Mouse (Mus musculus) left cerebral cortex, adult 6 months (tissue): Measurements from ENCODE around the gene Gpr19. TPM values are rescaled to one million over a fixed set of nuclear protein-coding genes. Genes with fewer than 3 reads are reported as not detected.

Experiments
- long read RNA-seq, 2 experiments: library from polyadenylated mRNA; unstranded; transcript quantifications; one replicate each; pipeline ENCODE4 v2.0.0; 2019 to 2020
- polyA plus RNA-seq: library from polyadenylated mRNA; unstranded; fragments of <200 nt; fragmentation: Nextera tagmentation; gene quantifications from 2 replicates; pipeline ENCODE4 v1.2.3, GENCODE M21; 2021

The Gpr19 gene
- polyA plus RNA-seq = 25.5 and 27.6 TPM in 2 replicates
- long read RNA-seq, experiment 1, transcript Gpr19-202 (3 exons, 1,647 nt) = major isoform, 6 of 101 reads
- long read RNA-seq, experiment 1, partial matches to known transcripts = 89 of 101 reads
- long read RNA-seq, experiment 1, other reads (novel, unspliced or antisense) = 4 of 101 reads
- long read RNA-seq, experiment 2, partial matches to known transcripts = 23 of 33 reads
- long read RNA-seq, experiment 2, other reads (novel, unspliced or antisense) = 6 of 33 reads

DNA sequence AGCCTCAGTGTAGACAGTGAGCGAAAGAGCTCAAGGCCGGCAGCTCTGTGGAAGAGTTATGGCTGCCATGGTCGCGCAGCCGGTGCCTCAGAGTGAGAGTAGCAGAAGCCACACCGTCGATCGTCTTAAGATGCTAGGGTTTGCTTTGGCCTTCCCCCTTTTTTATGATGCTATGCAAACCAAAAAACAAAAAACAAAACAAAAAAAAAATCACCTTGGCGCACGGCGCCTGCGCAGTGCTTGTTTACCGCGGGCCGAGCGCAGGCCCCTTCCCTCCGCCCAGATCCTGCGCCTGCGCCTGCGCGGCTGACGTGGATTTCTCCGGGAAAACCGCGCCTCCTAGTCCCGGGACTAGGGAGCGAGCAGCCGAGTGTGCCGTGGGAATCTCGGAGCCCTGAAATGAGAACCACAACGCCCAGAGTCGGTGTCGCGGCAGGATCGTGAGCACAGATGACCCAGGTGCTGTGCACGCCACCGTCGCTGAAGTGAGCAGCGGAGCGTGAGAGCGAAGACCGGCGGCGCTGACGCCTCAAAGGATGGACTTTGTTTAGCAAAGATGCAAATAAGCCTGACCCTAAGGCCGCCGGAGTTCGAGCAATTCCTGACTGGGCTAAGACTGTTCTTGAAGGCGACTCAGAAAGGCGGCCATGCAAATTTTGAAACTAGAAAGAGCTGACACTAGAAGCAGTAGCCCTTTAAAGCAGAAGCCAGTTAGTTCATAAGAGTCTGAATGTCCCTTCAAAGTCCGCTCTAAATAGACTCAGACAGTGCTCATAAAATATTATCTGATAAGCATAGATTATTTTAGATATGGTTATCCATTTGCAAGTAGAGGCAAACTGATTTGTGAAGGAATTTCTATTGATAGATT is at the start of gene Gpr19:
TSS of gene Gpr19 (minus strand) at position 484 of the 871 bp plus-strand sequence.

DNA sequence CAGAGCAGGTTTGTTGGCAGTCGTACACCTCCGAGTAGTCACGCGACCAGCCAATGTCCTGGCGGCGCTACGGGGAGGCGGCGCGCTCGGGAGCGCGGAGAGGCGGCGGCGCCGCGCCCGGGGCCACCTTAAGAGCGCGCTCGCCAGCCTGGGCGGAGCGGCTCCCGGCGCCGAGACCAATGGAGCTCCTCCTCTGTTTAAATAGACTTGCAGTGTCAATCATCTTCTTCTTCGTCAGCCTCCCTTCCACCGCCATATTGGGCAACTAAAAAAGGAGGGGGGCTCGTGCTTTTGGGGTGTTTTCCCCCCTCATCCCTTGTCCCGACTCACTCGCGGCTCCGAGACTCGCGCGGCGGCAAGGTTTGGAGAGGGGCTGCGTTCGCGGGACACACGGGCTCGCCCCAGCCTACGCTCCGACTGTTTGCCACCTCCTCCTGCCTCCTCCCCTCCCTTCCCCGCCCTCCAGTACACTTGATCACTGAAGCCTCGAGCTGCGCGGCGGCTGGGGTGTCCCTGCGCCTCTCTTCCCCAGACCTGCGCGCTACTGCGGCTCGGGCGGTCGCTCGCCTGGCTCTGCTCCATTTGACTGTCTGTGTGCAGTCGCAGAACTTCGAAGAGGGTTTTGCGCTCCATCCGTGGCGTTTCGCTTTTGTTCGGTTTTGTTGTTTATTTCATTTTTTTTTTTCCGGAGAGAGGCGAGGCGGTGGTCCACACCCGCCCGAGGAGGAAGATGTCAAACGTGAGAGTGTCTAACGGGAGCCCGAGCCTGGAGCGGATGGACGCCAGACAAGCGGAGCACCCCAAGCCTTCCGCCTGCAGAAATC is 22.0 kb upstream of the Gpr19 start, which contains the start of gene Cdkn1b:
TSS of gene Cdkn1b (plus strand) at position 212 of the 824 bp plus-strand sequence.

DNA sequence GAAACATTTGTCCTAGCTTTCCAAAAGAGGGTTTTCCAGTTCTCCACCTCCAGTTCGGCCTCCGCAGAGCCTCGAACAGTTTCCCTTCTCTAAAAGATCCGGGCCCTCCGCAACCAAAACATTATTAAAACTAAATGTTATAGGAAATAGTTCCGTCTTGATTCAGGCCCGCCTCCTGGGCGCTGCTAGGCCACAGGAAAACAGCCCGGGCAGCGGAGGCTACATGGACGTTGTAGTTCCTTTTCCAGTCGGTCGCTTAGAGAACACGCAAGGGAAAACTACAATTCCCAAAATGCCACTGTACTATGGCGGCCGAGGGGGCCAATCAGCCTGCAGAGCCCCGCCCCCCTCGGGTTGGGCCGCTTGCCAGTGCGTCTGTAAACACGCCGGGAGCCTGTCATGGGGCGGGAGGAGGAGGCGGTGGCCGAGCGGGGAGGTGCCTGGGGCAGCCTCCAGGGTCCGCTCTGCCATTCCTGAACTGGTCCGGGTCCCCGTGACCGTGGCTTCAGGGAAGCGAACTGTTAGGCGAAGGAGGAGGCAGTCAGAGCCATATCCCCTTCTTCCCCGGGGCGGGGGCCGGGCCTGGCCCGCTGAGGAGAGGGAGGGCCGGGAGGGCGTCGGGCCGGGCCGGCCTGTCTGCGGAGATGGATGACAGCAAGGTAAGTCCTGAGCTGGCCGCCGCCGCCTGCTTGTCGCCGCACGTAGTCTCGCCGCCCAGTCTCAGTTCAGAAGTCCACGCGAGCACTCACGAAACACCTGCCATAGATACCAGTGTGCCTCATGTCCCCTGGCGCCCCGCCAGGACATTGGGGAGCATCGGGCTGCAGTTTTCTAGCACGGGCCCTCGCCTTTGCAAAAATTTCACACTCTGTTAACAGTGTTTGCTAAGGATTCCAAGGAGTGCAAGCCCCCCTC is 68.3 kb downstream of the Gpr19 start, which contains the start of gene Crebl2:
TSS of gene Crebl2 (plus strand) at position 369 of the 915 bp plus-strand sequence.

Other genes with a start within 250 kb of the Gpr19 start
- gene Dusp16, start 106.0 kb downstream of the Gpr19 start, polyA plus RNA-seq = 2.7 and 3.0 TPM in 2 replicates
- gene Crebl2, start 68.4 kb downstream of the Gpr19 start, polyA plus RNA-seq = 17.2 and 35.4 TPM in 2 replicates
- gene Cdkn1b, start 21.8 kb upstream of the Gpr19 start, polyA plus RNA-seq = 27.8 and 38.1 TPM in 2 replicates
- 1.8 and 2.0 TPM in 2 replicates for gene Apold1, start 83.1 kb upstream of the Gpr19 start, polyA plus RNA-seq
- 30.4 and 32.8 TPM in 2 replicates for gene Ddx47, start 113.0 kb upstream of the Gpr19 start, polyA plus RNA-seq
- 0.13 TPM in 1 of 2 replicates, not detected in the other for gene Gprc5a, start 167.1 kb upstream of the Gpr19 start, polyA plus RNA-seq
- not detected in 2 replicates for gene Gprc5d, start 219.7 kb upstream of the Gpr19 start, polyA plus RNA-seq